Mouse (Mus musculus) kidney, embryonic 16.5 days (tissue): Measurements from ENCODE around the gene Sox30. TPM values are rescaled to one million over a fixed set of nuclear protein-coding genes. Genes with fewer than 3 reads are reported as not detected.

Source experiments
- ATAC-seq: fragments of 200-750 bp; cut with Nextera tagmentation; 2 replicates; pipeline ENCODE4 v1.8.0; 2017; ENCODE audit warnings: moderate TSS enrichment; ENCODE audit not compliant: low FRiP score, low TSS enrichment
- H3K27ac ChIP-seq: fragments of 300-500 bp; sonication (generic); 2 replicates; pipeline ENCODE4 v1.5.1; 2014; ENCODE audit warnings: low read length
- H3K27me3 ChIP-seq: fragments of 300-500 bp; sonication (generic); 2 replicates; pipeline ENCODE4 v1.6.1; 2014; ENCODE audit warnings: low read length, control low read depth, mixed read lengths; ENCODE audit not compliant: insufficient read depth
- H3K36me3 ChIP-seq: fragments of 300-500 bp; sonication (generic); 2 replicates; pipeline ENCODE4 v1.6.1; 2014; ENCODE audit warnings: low read length, control low read depth, mixed read lengths; ENCODE audit not compliant: insufficient read depth
- H3K4me1 ChIP-seq: fragments of 300-500 bp; sonication (generic); 2 replicates; pipeline ENCODE4 v1.6.1; 2014; ENCODE audit warnings: low read length, control low read depth, mixed read lengths; ENCODE audit not compliant: insufficient read depth
- H3K4me2 ChIP-seq: fragments of 300-500 bp; sonication (generic); replicated peaks from 2 replicates; pipeline ENCODE4 v1.6.1; 2014; ENCODE audit warnings: low read depth, low read length
- H3K4me3 ChIP-seq: fragments of 300-500 bp; sonication (generic); 2 replicates; pipeline ENCODE4 v1.5.1; 2014; ENCODE audit warnings: mild to moderate bottlenecking, low read length
- H3K9ac ChIP-seq: fragments of 300-500 bp; sonication (generic); replicated peaks from 2 replicates; pipeline ENCODE4 v1.6.1; 2014; ENCODE audit warnings: low read length
- H3K9me3 ChIP-seq: fragments of 300-500 bp; sonication (generic); 2 replicates; pipeline ENCODE4 v1.6.1; 2016; ENCODE audit warnings: low read length, control low read depth
- WGBS: fragments of 180-500 bp; shearing (Covaris S2); extraction: QIAGEN DNeasy Blood & Tissue Kit; methylation state at CpG from one replicate; pipeline ENCODE4 v1.1.7; 2014; 5-methylcytosine and 5-hydroxymethylcytosine counted together
- polyA plus RNA-seq: library from polyadenylated mRNA; unstranded; fragments of >200 nt; fragmentation: Nextera tagmentation; extraction: Ambion mirVana; gene quantifications from 2 replicates; pipeline ENCODE4 v1.2.1, GENCODE M21; 2015

The Sox30 gene
- polyA plus RNA-seq, 1 experiment from 2014 or later: 0.16 TPM

DNA sequence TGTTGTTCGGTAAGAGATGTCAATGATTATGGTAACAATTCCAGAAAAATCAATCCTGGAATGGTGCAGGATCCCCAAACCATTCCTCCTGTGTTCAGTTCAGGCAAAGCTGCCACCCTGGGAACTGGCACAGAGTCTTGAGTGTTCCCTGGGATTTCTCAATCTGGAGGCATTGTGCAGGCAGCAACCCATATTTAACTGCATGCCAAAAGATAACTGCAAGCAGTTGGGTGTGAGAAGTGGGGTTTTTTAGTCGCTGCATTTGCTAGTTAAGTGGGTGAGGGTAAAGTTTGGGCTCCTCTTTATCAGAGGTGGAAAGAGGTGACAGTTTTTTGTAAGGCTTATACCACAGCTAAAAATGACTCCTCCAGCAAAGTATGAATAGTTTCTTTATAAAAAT lies 32.6 kb upstream of the Sox30 start:
- 93% methylated on average over 2 of the region's 2 CpGs for WGBS
- H3K4me3 ChIP-seq: no peak overlapping the region

GRCm38 (mm10) chr11:45955127-45955627 lies 24.9 kb upstream of the Sox30 start, which contains the start of gene Thg1l:
Gene Thg1l, minus strand, starts transcription at chr11:45955494.
- peak within 1 kb of the TSS; percentile 71 for H3K4me3 ChIP-seq

More for the DNA sequence above, 32.6 kb upstream of the Sox30 start:
- Histone ChIP-seq H3K9me3 (no peaks in the 10 kb centered on the region), H3K27ac (no peak overlapping the region), H3K9ac (no peak overlapping the region), H3K4me1 (peaks cover 8% of the 10 kb centered on the region), H3K36me3 (peaks cover 19% of the 10 kb centered on the region), H3K4me2 (no peak overlapping the region), H3K27me3 (no peaks in the 10 kb centered on the region)
- ATAC-seq: no peak

GRCm38 (mm10) chr11:45959598-45959997 lies 20.5 kb upstream of the Sox30 start:
- Histone ChIP-seq H3K4me3 (no peak overlapping the region), H3K4me2 (no peak overlapping the region), H3K36me3 (no peaks in the 10 kb centered on the region), H3K4me1 (peaks cover 3% of the 10 kb centered on the region; the same call in 1 of the 2 replicates), H3K9me3 (no peaks in the 10 kb centered on the region), H3K27ac (no peak overlapping the region), H3K9ac (no peak overlapping the region), H3K27me3 (no peaks in the 10 kb centered on the region)
- 79% methylated on average over 3 of the region's 3 CpGs for WGBS
- ATAC-seq: no peak

More at GRCm38 (mm10) chr11:45955127-45955627, 24.9 kb upstream of the Sox30 start, which contains the start of gene Thg1l:
- H3K4me1 ChIP-seq: peaks cover 3% of the 10 kb centered on the region; the same call in 1 of the 2 replicates
- ATAC-seq: peak; percentile 99
- H3K9ac ChIP-seq: peak within 1 kb of the TSS; percentile 69
- 0% methylated on average over 32 of the region's 32 CpGs for WGBS
- H3K27ac ChIP-seq: peak within 1 kb of the TSS; percentile 73; the same call in 1 of the 2 replicates
- no peaks in the 10 kb centered on the region for H3K9me3 ChIP-seq
- no peaks in the 10 kb centered on the region for H3K27me3 ChIP-seq
- 0 out of 2 replicates have a peak, but pooled peaks cover 7% of the 10 kb centered on the region for H3K36me3 ChIP-seq
- H3K4me2 ChIP-seq: peak within 1 kb of the TSS; percentile 67

- H3K9me3 ChIP-seq: no peaks in the 10 kb centered on the region
- H3K27ac ChIP-seq: no peak overlapping the region
- ATAC-seq: no peak
- H3K9ac ChIP-seq: no peak overlapping the region
- no peak overlapping the region for H3K4me3 ChIP-seq
- WGBS: 80% methylated on average over 5 of the region's 5 CpGs
- no peaks in the 10 kb centered on the region for H3K36me3 ChIP-seq
- no peaks in the 10 kb centered on the region for H3K27me3 ChIP-seq
- H3K4me1 ChIP-seq: no peaks in the 10 kb centered on the region
- H3K4me2 ChIP-seq: no peak overlapping the region
These were observed 20.1 kb upstream of the Sox30 start for GRCm38 (mm10) chr11:45960003-45960402.

GRCm38 (mm10) chr11:45966896-45967295 lies 13.2 kb upstream of the Sox30 start:
- Histone ChIP-seq H3K4me3 (no peak overlapping the region), H3K9me3 (no peaks in the 10 kb centered on the region), H3K36me3 (no peaks in the 10 kb centered on the region), H3K27me3 (no peaks in the 10 kb centered on the region), H3K4me1 (no peaks in the 10 kb centered on the region), H3K9ac (no peak overlapping the region), H3K4me2 (no peak overlapping the region), H3K27ac (no peak overlapping the region)
- 84% methylated on average over 4 of the region's 4 CpGs for WGBS
- no peak for ATAC-seq

GRCm38 (mm10) chr11:45968466-45968865 lies 11.6 kb upstream of the Sox30 start:
- H3K27ac ChIP-seq: no peak overlapping the region
- no peaks in the 10 kb centered on the region for H3K36me3 ChIP-seq
- no peak overlapping the region for H3K9ac ChIP-seq
- H3K4me2 ChIP-seq: no peak overlapping the region
- WGBS: 95% methylated on average over 3 of the region's 3 CpGs
- H3K9me3 ChIP-seq: no peaks in the 10 kb centered on the region
- H3K4me3 ChIP-seq: no peak overlapping the region
- no peaks in the 10 kb centered on the region for H3K4me1 ChIP-seq
- no peak for ATAC-seq
- no peaks in the 10 kb centered on the region for H3K27me3 ChIP-seq

GRCm38 (mm10) chr11:45973635-45974034 lies 6.5 kb upstream of the Sox30 start:
- H3K4me1 ChIP-seq: no peaks in the 10 kb centered on the region
- H3K9ac ChIP-seq: no peak overlapping the region
- 84% methylated on average over 5 of the region's 5 CpGs for WGBS
- ATAC-seq: no peak
- no peaks in the 10 kb centered on the region for H3K36me3 ChIP-seq
- no peaks in the 10 kb centered on the region for H3K9me3 ChIP-seq
- no peak overlapping the region for H3K4me2 ChIP-seq
- H3K4me3 ChIP-seq: no peak overlapping the region
- no peak overlapping the region for H3K27ac ChIP-seq
- H3K27me3 ChIP-seq: no peaks in the 10 kb centered on the region

GRCm38 (mm10) chr11:45974466-45974865 lies 5.6 kb upstream of the Sox30 start:
- no peak for ATAC-seq
- H3K4me2 ChIP-seq: no peak overlapping the region

GRCm38 (mm10) chr11:45976061-45976460 lies 4.0 kb upstream of the Sox30 start:
- Histone ChIP-seq H3K9ac (no peak overlapping the region), H3K9me3 (peaks cover 6% of the 10 kb centered on the region), H3K27me3 (no peaks in the 10 kb centered on the region; the same call in 1 of the 2 replicates), H3K4me3 (no peak overlapping the region), H3K4me2 (no peak overlapping the region), H3K36me3 (no peaks in the 10 kb centered on the region), H3K4me1 (peaks cover 4% of the 10 kb centered on the region; the same call in 1 of the 2 replicates), H3K27ac (no peak overlapping the region)
- 79% methylated on average over 3 of the region's 3 CpGs for WGBS
- no peak for ATAC-seq

More at GRCm38 (mm10) chr11:45974466-45974865, 5.6 kb upstream of the Sox30 start:
- no peak overlapping the region for H3K9ac ChIP-seq
- H3K27ac ChIP-seq: no peak overlapping the region
- WGBS: 88% methylated on average over 8 of the region's 8 CpGs
- H3K36me3 ChIP-seq: no peaks in the 10 kb centered on the region
- no peak overlapping the region for H3K4me3 ChIP-seq
- H3K27me3 ChIP-seq: no peaks in the 10 kb centered on the region; the same call in 1 of the 2 replicates
- no peaks in the 10 kb centered on the region for H3K4me1 ChIP-seq
- H3K9me3 ChIP-seq: no peaks in the 10 kb centered on the region

GRCm38 (mm10) chr11:45980893-45981253 lies 763 bp downstream of the Sox30 start:
- Histone ChIP-seq H3K9me3 (peaks cover 6% of the 10 kb centered on the region), H3K36me3 (no peaks in the 10 kb centered on the region), H3K27ac (no peak overlapping the region), H3K27me3 (no peaks in the 10 kb centered on the region; the same call in 1 of the 2 replicates), H3K4me2 (peak overlapping the region; percentile 87), H3K9ac (peak overlapping the region; percentile 87), H3K4me3 (peak overlapping the region; percentile 68), H3K4me1 (peaks cover 4% of the 10 kb centered on the region; the same call in 1 of the 2 replicates)
- 36% methylated on average over 19 of the region's 19 CpGs for WGBS
- ATAC-seq: peak; percentile 29; the same call in 1 of the 2 replicates
